Mouse (Mus musculus): ENCODE measurements around the gene Gucy2g.

The Gucy2g gene

GRCm38 (mm10) chr19:55247563-55247962 is 6.5 kb upstream of the Gucy2g start:
- no peak for DNase-seq

GRCm38 (mm10) chr19:55244791-55245231 is 3.8 kb upstream of the Gucy2g start:
- peak; percentile 50 for DNase-seq

- DNase-seq = no peak
These were observed 1.1 kb downstream of the Gucy2g start for GRCm38 (mm10) chr19:55239766-55240426.

- peak; percentile 47 for DNase-seq
These were observed 4.5 kb downstream of the Gucy2g start for GRCm38 (mm10) chr19:55236564-55236963.

GRCm38 (mm10) chr19:55236026-55236425 is 5.0 kb downstream of the Gucy2g start:
- DNase-seq = no peak

- no peak for DNase-seq
These were observed 8.9 kb downstream of the Gucy2g start for GRCm38 (mm10) chr19:55232136-55232535.

GRCm38 (mm10) chr19:55231081-55231480 is 10.0 kb downstream of the Gucy2g start:
- DNase-seq = no peak

- no peak for DNase-seq
These were observed 13.9 kb downstream of the Gucy2g start for GRCm38 (mm10) chr19:55227135-55227534.

- no peak for DNase-seq
These were observed 14.4 kb downstream of the Gucy2g start for GRCm38 (mm10) chr19:55226621-55227020.

GRCm38 (mm10) chr19:55222268-55222667 is 18.8 kb downstream of the Gucy2g start:
- DNase-seq = no peak

- peak; percentile 55 for DNase-seq
These were observed 19.8 kb downstream of the Gucy2g start for GRCm38 (mm10) chr19:55221208-55221607.

- DNase-seq = no peak
These were observed 21.7 kb downstream of the Gucy2g start for GRCm38 (mm10) chr19:55219359-55219758.

GRCm38 (mm10) chr19:55218741-55219221 is 22.3 kb downstream of the Gucy2g start:
- DNase-seq = no peak

GRCm38 (mm10) chr19:55218192-55218739 is 22.8 kb downstream of the Gucy2g start:
- peak; percentile 80 for DNase-seq

- peak; percentile 77 for DNase-seq
These were observed 23.7 kb downstream of the Gucy2g start for GRCm38 (mm10) chr19:55217365-55217764.

GRCm38 (mm10) chr19:55216876-55217275 is 24.2 kb downstream of the Gucy2g start:
- no peak for DNase-seq

- no peak for DNase-seq
These were observed 27.3 kb downstream of the Gucy2g start for GRCm38 (mm10) chr19:55213617-55214340.

- DNase-seq = no peak
These were observed 29.3 kb downstream of the Gucy2g start for GRCm38 (mm10) chr19:55211698-55212097.

GRCm38 (mm10) chr19:55209084-55209483 is 32.0 kb downstream of the Gucy2g start:
- no peak for DNase-seq

GRCm38 (mm10) chr19:55208654-55209053 is 32.4 kb downstream of the Gucy2g start:
- no peak for DNase-seq

GRCm38 (mm10) chr19:55207746-55208538 is 33.1 kb downstream of the Gucy2g start:
- no peak for DNase-seq

- DNase-seq = no peak
These were observed 33.8 kb downstream of the Gucy2g start for GRCm38 (mm10) chr19:55207205-55207604.
